Mouse (Mus musculus) E14TG2a.4 (cell line): ENCODE measurements around the gene Rab4a.

Experiments
- H3K27me3 ChIP-seq: 2 replicates; pipeline ENCODE4 v1.6.1; 2014; ENCODE audit warnings: low read length, control low read depth; ENCODE audit not compliant: insufficient read depth
- H3K36me3 ChIP-seq: 2 replicates; pipeline ENCODE4 v1.6.1; 2014; ENCODE audit warnings: low read length, control low read depth; ENCODE audit not compliant: insufficient read depth
- H3K4me1 ChIP-seq: replicated peaks from 2 replicates; pipeline ENCODE4 v1.6.1; 2014; ENCODE audit warnings: low read depth, low read length, control low read depth
- H3K4me3 ChIP-seq: replicated peaks from 2 replicates; pipeline ENCODE4 v1.5.1; 2014; ENCODE audit warnings: mild to moderate bottlenecking, low read length
- H3K9me3 ChIP-seq: 2 replicates; pipeline ENCODE4 v1.6.1; 2014; ENCODE audit warnings: low read length, control low read depth
- CTCF ChIP-seq: conservative IDR thresholded peaks from 2 replicates; pipeline ENCODE4 v1.5.1; 2014; ENCODE audit warnings: low read length
- NANOG ChIP-seq: IDR thresholded peaks from 2 replicates; pipeline ENCODE4 v1.6.1; 2014; ENCODE audit warnings: borderline replicate concordance, low read length, mixed read lengths
- POU5F1 ChIP-seq: IDR thresholded peaks from 2 replicates; pipeline ENCODE4 v1.6.1; 2014; ENCODE audit warnings: low read length, borderline replicate concordance

Gene Rab4a

DNA sequence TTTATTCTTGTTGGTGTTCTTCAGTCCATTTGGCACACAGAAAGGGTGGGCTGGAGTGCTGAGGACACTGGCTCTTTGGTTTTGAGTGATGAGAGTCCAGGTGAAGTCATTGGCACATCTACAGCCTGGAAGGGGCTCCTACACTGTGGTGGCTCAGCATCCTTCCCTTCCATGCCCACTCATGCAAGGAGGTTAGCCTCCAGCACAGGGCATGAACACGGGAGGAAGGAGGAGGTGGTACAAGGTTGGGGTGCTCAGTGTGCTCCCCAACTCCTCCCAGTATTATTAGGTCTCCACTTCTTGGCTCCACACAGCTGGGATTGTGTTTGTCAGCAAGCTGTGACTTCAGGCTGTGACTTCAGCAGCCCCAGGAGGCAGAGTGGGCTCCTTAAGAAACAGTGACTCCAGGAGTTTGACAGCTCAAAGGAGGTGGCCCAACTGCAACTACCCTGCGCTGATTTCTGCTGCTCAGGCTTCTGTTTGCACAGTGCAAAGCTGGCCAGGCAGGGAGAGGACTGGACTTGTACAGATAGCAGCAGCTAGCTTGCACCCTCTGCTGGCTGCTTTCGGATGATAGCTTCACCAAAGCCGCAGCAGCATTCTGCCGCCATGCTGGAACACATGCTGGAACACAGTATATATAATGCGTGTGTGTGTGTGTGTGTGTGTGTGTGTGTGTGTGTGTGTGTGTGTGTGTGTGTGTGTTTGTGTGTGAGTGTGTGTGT is 22.1 kb upstream of the Rab4a start:
- TF ChIP-seq NANOG (no peak), CTCF (peak; percentile 38), POU5F1 (no peak)
- Histone ChIP-seq H3K4me1 (peaks cover 25% of the 10 kb centered on the region), H3K27me3 (peaks cover 4% of the 10 kb centered on the region; the same call in 1 of the 2 replicates), H3K9me3 (no peaks in the 10 kb centered on the region), H3K36me3 (no peaks in the 10 kb centered on the region), H3K4me3 (no peak overlapping the region)

DNA sequence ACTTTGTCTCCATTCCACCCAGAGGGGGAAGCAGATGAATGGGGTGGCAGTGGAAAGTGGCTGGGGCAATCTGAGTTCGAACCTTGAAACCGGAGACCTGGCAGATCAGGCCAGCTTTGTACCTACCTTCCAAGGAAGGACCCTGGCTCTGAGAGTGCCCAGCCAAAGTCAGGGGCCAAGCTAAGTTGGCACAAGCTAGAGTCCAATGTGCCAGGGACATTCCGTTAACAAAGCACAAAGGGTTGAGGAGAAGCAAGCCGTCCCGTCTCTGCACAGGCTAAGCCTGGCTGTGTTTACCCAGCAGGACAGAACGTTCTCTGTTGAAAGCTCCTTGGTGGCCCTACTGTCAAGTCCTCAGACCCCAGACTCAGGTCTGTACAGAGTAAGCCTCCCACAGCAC is 19.6 kb upstream of the Rab4a start:
- Histone ChIP-seq H3K9me3 (no peaks in the 10 kb centered on the region), H3K36me3 (no peaks in the 10 kb centered on the region), H3K27me3 (peaks cover 4% of the 10 kb centered on the region; the same call in 1 of the 2 replicates), H3K4me1 (peaks cover 31% of the 10 kb centered on the region), H3K4me3 (no peak overlapping the region)
- TF ChIP-seq CTCF = no peak
- no peak for TF ChIP-seq NANOG
- no peak for TF ChIP-seq POU5F1

DNA sequence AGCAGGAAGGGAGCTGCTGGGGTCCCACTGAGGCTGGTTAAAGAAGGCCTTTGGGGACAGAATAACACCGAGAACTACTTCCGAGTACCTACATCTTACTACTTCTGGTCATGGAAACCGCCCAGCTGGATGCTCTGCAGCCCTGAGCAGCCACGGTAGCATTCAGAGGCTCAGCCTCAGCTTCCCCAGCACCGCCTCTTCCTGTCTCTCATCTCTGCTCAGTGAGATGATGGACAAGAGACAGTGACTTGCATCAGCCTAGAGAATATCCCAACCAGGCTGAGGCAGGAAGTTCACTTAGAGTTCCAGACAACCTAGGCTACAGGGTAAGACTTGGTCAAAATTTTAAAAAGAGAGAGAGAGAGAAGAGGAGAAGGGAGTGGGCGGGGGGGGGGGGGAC is 19.1 kb upstream of the Rab4a start:
- Histone ChIP-seq H3K4me3 (no peak overlapping the region), H3K9me3 (no peaks in the 10 kb centered on the region), H3K4me1 (peaks cover 36% of the 10 kb centered on the region), H3K36me3 (no peaks in the 10 kb centered on the region), H3K27me3 (peaks cover 4% of the 10 kb centered on the region; the same call in 1 of the 2 replicates)
- TF ChIP-seq POU5F1 (no peak), CTCF (no peak), NANOG (no peak)

DNA sequence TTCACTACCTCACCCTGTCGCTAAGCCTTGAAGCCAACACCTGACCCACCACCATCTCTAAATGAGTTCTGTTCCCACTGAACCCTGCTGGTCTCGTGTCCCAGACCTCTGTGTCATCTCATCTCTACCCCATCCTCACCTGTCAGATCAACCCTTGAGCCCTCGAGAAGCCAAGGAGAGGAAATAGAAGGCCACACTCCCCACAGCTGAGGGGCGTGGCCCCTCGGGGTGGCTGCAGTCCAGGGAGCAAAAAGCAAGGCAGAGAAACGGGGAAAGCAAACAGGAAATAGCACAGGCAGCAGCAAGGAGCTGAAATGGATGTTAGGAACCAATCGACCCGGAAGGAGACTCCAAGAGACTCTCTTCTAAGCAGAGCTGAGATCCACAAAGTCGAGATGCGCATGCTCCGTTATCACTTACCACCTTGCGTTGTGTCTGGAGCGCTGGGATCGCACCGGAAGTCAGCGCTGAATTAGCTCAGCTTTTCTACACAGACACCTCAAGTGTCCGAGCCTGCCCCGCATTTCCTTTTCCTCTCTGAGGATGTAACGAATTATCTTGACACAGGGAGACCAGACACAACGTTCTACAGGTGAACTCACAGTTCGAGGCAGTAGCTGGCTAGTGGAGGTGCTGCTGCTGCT is 18.4 kb upstream of the Rab4a start:
- Histone ChIP-seq H3K4me1 (peaks cover 39% of the 10 kb centered on the region), H3K4me3 (peak overlapping the region; percentile 29; the same call in 1 of the 2 replicates), H3K27me3 (peaks cover 4% of the 10 kb centered on the region; the same call in 1 of the 2 replicates), H3K9me3 (no peaks in the 10 kb centered on the region), H3K36me3 (no peaks in the 10 kb centered on the region)
- TF ChIP-seq POU5F1 = no peak
- no peak for TF ChIP-seq NANOG
- TF ChIP-seq CTCF = no peak

DNA sequence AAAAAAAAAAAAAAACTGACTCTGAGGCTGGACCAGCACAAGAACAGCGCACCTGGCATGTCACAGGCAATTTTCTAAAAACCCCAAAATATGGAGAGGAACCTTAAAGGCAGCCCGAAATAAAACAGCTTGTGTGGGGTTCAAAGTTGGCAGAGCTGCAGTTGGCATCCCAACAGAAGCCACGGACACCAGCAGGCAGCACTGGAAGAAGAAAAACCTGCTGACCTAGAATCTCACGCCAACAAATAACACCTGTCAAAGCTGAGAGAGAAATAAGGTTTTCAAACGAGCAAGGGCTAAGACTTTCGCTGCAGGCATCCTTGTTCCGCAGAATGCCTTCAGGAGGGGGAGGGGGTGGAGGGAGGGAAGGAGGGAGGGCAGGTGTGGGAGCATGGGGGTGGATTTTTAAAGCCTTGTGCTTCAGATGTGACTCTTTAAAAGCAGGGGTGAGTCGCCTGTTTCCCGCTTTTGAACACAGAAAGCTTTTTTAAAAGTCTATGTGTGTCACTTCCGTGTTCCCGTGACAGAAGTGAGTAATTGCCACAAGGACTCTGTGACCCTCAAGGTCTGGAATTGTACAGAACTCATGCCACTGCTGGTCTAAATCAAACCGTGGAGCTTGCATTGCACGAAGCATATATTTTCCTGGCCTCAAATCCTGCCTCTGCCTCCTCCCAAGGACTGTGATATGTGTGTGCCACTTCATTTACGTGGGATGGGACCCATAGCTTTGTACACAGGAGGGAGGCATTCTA is 17.2 kb upstream of the Rab4a start:
- TF ChIP-seq NANOG = no peak
- no peak for TF ChIP-seq CTCF
- TF ChIP-seq POU5F1 = no peak
- Histone ChIP-seq H3K27me3 (peaks cover 4% of the 10 kb centered on the region; the same call in 1 of the 2 replicates), H3K4me1 (peaks cover 39% of the 10 kb centered on the region), H3K36me3 (no peaks in the 10 kb centered on the region), H3K9me3 (no peaks in the 10 kb centered on the region), H3K4me3 (no peak overlapping the region)

DNA sequence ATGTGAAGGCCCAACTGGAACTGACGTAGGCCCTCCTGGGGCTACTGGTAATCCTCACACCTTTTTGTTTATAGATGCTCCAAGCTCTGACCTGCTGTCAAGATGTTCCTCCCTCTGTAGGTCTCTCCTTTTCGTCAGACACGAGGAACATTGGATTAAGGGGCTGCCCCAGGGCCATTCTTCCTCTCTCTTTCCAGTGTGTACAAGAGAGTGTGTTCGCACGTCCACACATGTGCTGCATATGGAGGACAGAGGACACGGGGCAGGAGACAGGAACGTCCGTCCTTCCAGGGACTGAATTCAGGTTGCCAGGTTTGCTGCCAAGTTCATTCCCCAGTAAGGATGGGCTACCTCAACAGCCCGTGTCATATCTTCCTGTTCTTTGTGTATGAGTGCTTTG is 16.3 kb upstream of the Rab4a start:
- no peaks in the 10 kb centered on the region for H3K36me3 ChIP-seq
- peaks cover 42% of the 10 kb centered on the region for H3K4me1 ChIP-seq
- H3K9me3 ChIP-seq = no peaks in the 10 kb centered on the region
- TF ChIP-seq CTCF (no peak), NANOG (no peak), POU5F1 (no peak)
- H3K27me3 ChIP-seq = peaks cover 4% of the 10 kb centered on the region; the same call in 1 of the 2 replicates
- H3K4me3 ChIP-seq = no peak overlapping the region

DNA sequence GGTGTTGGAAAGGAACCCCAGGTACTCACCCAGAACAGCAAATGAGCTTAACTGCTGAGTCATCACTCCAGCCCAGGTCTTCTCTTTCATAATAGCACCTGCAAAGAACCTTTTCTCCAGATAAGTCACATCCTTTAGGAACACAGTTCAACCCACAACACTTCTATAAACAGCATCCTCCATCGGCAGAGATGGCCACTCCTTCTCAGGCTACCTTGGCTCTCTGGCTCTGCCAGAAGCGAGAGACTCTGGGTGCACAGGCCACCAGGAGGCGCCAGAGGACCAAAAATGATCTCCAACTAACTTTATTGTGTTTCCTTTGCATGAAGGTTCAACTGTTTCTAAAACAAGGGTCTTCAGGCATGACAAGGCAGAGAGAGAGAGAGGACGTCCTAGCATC is 15.8 kb upstream of the Rab4a start:
- peaks cover 46% of the 10 kb centered on the region for H3K4me1 ChIP-seq
- peaks cover 4% of the 10 kb centered on the region; the same call in 1 of the 2 replicates for H3K27me3 ChIP-seq
- no peaks in the 10 kb centered on the region for H3K9me3 ChIP-seq
- H3K36me3 ChIP-seq = no peaks in the 10 kb centered on the region
- H3K4me3 ChIP-seq = no peak overlapping the region
- TF ChIP-seq NANOG (no peak), CTCF (peak; percentile 62)
